Comparison of ENCODE assay signal across 8 mouse cellular contexts in the genomic region with DNA sequence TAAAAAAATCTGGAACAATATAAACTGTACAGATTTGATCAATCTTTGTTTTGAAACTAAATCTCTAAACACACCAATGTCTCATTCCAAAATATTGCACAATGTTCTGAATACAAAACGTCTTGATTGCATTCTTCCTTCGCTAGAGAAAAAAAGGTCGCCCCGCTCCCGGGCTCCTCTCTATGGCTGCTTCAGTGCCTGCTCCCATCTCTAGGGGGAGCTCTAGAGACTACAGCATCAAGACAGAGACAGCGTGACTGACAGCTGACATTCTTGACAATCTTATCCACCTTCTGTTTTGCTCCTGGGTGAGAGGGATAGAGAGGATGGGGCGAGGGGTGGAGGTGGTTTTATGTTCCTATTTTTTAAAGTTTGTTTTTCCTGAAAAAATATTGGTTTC. TPM values are rescaled to one million over a fixed set of nuclear protein-coding genes. Genes with fewer than 3 reads are reported as not detected.
A peak's percentile ranks its signal among the peaks of the same experiment; 100 is the strongest.
DNase-seq lines count a peak whose midpoint lies in the region; ATAC-seq lines count a peak whose summit lies in the region.

No protein-coding gene starts in this region.

- no peak overlapping the region for H3K27ac ChIP-seq in forebrain, embryonic 10.5 days
- H3K27ac ChIP-seq in forebrain, embryonic 16.5 days (ENCODE audit: low read length) = no peak overlapping the region
- no peak overlapping the region for H3K27ac ChIP-seq in midbrain, embryonic 14.5 days (replicated peaks; ENCODE audit: low read depth, low read length)
- no peak overlapping the region for H3K27ac ChIP-seq in midbrain, embryonic 13.5 days

- no peak for ATAC-seq in forebrain, embryonic 16.5 days
- ATAC-seq in midbrain, embryonic 14.5 days (ENCODE audit: low FRiP score, low TSS enrichment) = no peak
- ATAC-seq in midbrain, embryonic 13.5 days = no peak
- peak; percentile 87 for ATAC-seq in megakaryocyte progenitor cell, adult 5-6 weeks (replicated peaks; ENCODE audit: poor library complexity)

- peak; percentile 34 for DNase-seq in forebrain, embryonic 10.5 days (ENCODE audit: extremely low spot score, low spot score)
- peak; percentile 71 for DNase-seq in midbrain, embryonic 14.5 days
- peak; percentile 77 for DNase-seq in cerebellum, adult 9-10 months
- DNase-seq in kidney, postnatal 14 days = peak; percentile 70
- DNase-seq in thymus, postnatal 4 days = peak; percentile 79

- no peak overlapping the region for H3K4me3 ChIP-seq in forebrain, embryonic 10.5 days
- H3K4me3 ChIP-seq in forebrain, embryonic 16.5 days (replicated peaks; ENCODE audit: low read length) = no peak overlapping the region
- no peak overlapping the region for H3K4me3 ChIP-seq in midbrain, embryonic 14.5 days (replicated peaks; ENCODE audit: low read depth, low read length)
- no peak overlapping the region for H3K4me3 ChIP-seq in midbrain, embryonic 13.5 days (replicated peaks)

- no peaks in the 10 kb centered on the region for H3K9me3 ChIP-seq in forebrain, embryonic 10.5 days
- no peaks in the 10 kb centered on the region for H3K9me3 ChIP-seq in forebrain, embryonic 16.5 days (ENCODE audit: control insufficient read depth, low read length)
- no peaks in the 10 kb centered on the region for H3K9me3 ChIP-seq in midbrain, embryonic 14.5 days (ENCODE audit: control insufficient read depth, low read length)
- no peaks in the 10 kb centered on the region for H3K9me3 ChIP-seq in midbrain, embryonic 13.5 days

- H3K27me3 ChIP-seq in forebrain, embryonic 10.5 days (ENCODE audit: poor library complexity, severe bottlenecking) = no peaks in the 10 kb centered on the region
- H3K27me3 ChIP-seq in forebrain, embryonic 16.5 days (replicated peaks; ENCODE audit: control insufficient read depth, insufficient read depth, low read length) = no peaks in the 10 kb centered on the region
- H3K27me3 ChIP-seq in midbrain, embryonic 14.5 days (ENCODE audit: control insufficient read depth, insufficient read depth, low read length) = no peaks in the 10 kb centered on the region
- H3K27me3 ChIP-seq in midbrain, embryonic 13.5 days = no peaks in the 10 kb centered on the region

- H3K4me1 ChIP-seq in forebrain, embryonic 10.5 days = peaks cover 11% of the 10 kb centered on the region
- peaks cover 3% of the 10 kb centered on the region; the same call in 1 of the 2 replicates for H3K4me1 ChIP-seq in forebrain, embryonic 16.5 days (replicated peaks; ENCODE audit: control insufficient read depth, insufficient read depth, low read length)
- H3K4me1 ChIP-seq in midbrain, embryonic 14.5 days (ENCODE audit: control insufficient read depth, insufficient read depth, low read length) = no peaks in the 10 kb centered on the region
- no peaks in the 10 kb centered on the region for H3K4me1 ChIP-seq in midbrain, embryonic 13.5 days (replicated peaks)

- H3K9ac ChIP-seq in forebrain, embryonic 16.5 days (replicated peaks; ENCODE audit: low read depth, low read length) = no peak overlapping the region
- no peak overlapping the region for H3K9ac ChIP-seq in midbrain, embryonic 14.5 days (replicated peaks; ENCODE audit: low read length)
- H3K9ac ChIP-seq in midbrain, embryonic 13.5 days (replicated peaks) = no peak overlapping the region

- no peak overlapping the region for H3K4me2 ChIP-seq in forebrain, embryonic 16.5 days (ENCODE audit: low read length)
- no peak overlapping the region for H3K4me2 ChIP-seq in midbrain, embryonic 14.5 days (ENCODE audit: low read length)
- H3K4me2 ChIP-seq in midbrain, embryonic 13.5 days (replicated peaks) = no peak overlapping the region

- WGBS in forebrain, embryonic 10.5 days = 53% methylated on average over 7 of the region's 7 CpGs
- WGBS in forebrain, embryonic 16.5 days = 31% methylated on average over 7 of the region's 7 CpGs
- WGBS in midbrain, embryonic 14.5 days = 39% methylated on average over 7 of the region's 7 CpGs
- WGBS in midbrain, embryonic 13.5 days = 41% methylated on average over 7 of the region's 7 CpGs

- H3K36me3 ChIP-seq in forebrain, embryonic 10.5 days (replicated peaks) = peaks cover 65% of the 10 kb centered on the region
- H3K36me3 ChIP-seq in forebrain, embryonic 16.5 days (ENCODE audit: control insufficient read depth, insufficient read depth) = peaks cover 18% of the 10 kb centered on the region
- peaks cover 42% of the 10 kb centered on the region for H3K36me3 ChIP-seq in midbrain, embryonic 14.5 days (ENCODE audit: control insufficient read depth, insufficient read depth, low read length)
- peaks cover 44% of the 10 kb centered on the region for H3K36me3 ChIP-seq in midbrain, embryonic 13.5 days

RNA-seq across cellular contexts. Expression of a gene that starts 10.3 kb away (rescaled TPM):
- 20.1 and 20.3 TPM in 2 replicates for polyA plus RNA-seq in forebrain, embryonic 10.5 days (2016; fragmentation: Nextera tagmentation; extraction: Ambion mirVana)
- polyA plus RNA-seq in forebrain, embryonic 16.5 days (2015; fragmentation: Nextera tagmentation; extraction: Ambion mirVana) = 19.4 and 23.8 TPM in 2 replicates
- polyA plus RNA-seq in midbrain, embryonic 14.5 days (2014; fragmentation: Nextera tagmentation; extraction: Ambion mirVana) = 11.7 and 14.4 TPM in 2 replicates
- 16.2 and 17.7 TPM in 2 replicates for polyA plus RNA-seq in midbrain, embryonic 13.5 days (2015; fragmentation: Nextera tagmentation; extraction: Ambion mirVana)
- 33.9 and 36.3 TPM in 2 replicates for total RNA-seq in megakaryocyte progenitor cell, adult 5-6 weeks (2015)
- 19.8 and 21.2 TPM in 2 replicates for total RNA-seq in megakaryocyte progenitor cell, adult 5-6 weeks (2017)

RNA-seq across cellular contexts. Expression of a gene that starts 23.4 kb away (rescaled TPM):
- 255 and 271 TPM in 2 replicates for polyA plus RNA-seq in forebrain, embryonic 10.5 days (2016; fragmentation: Nextera tagmentation; extraction: Ambion mirVana)
- 130 and 132 TPM in 2 replicates for polyA plus RNA-seq in forebrain, embryonic 16.5 days (2015; fragmentation: Nextera tagmentation; extraction: Ambion mirVana)
- 139 and 149 TPM in 2 replicates for polyA plus RNA-seq in midbrain, embryonic 14.5 days (2014; fragmentation: Nextera tagmentation; extraction: Ambion mirVana)
- polyA plus RNA-seq in midbrain, embryonic 13.5 days (2015; fragmentation: Nextera tagmentation; extraction: Ambion mirVana) = 136 and 149 TPM in 2 replicates
- total RNA-seq in megakaryocyte progenitor cell, adult 5-6 weeks (2015) = 123 and 128 TPM in 2 replicates
- 83.2 and 110 TPM in 2 replicates for total RNA-seq in megakaryocyte progenitor cell, adult 5-6 weeks (2017)

RNA-seq across cellular contexts. Expression of a gene that starts 23.8 kb away (rescaled TPM):
- 147 and 148 TPM in 2 replicates for polyA plus RNA-seq in forebrain, embryonic 10.5 days (2016; fragmentation: Nextera tagmentation; extraction: Ambion mirVana)
- 259 and 260 TPM in 2 replicates for polyA plus RNA-seq in forebrain, embryonic 16.5 days (2015; fragmentation: Nextera tagmentation; extraction: Ambion mirVana)
- 211 and 221 TPM in 2 replicates for polyA plus RNA-seq in midbrain, embryonic 14.5 days (2014; fragmentation: Nextera tagmentation; extraction: Ambion mirVana)
- 220 and 221 TPM in 2 replicates for polyA plus RNA-seq in midbrain, embryonic 13.5 days (2015; fragmentation: Nextera tagmentation; extraction: Ambion mirVana)
- total RNA-seq in megakaryocyte progenitor cell, adult 5-6 weeks (2015) = 77.3 and 90.7 TPM in 2 replicates
- 122 and 130 TPM in 2 replicates for total RNA-seq in megakaryocyte progenitor cell, adult 5-6 weeks (2017)

RNA-seq across cellular contexts. Expression of a gene that starts 46.1 kb away (rescaled TPM):
- 13.5 and 13.7 TPM in 2 replicates for polyA plus RNA-seq in forebrain, embryonic 10.5 days (2016; fragmentation: Nextera tagmentation; extraction: Ambion mirVana)
- polyA plus RNA-seq in forebrain, embryonic 16.5 days (2015; fragmentation: Nextera tagmentation; extraction: Ambion mirVana) = 32.7 and 33.3 TPM in 2 replicates
- polyA plus RNA-seq in midbrain, embryonic 14.5 days (2014; fragmentation: Nextera tagmentation; extraction: Ambion mirVana) = 12.9 and 19.6 TPM in 2 replicates
- 21.5 and 23.3 TPM in 2 replicates for polyA plus RNA-seq in midbrain, embryonic 13.5 days (2015; fragmentation: Nextera tagmentation; extraction: Ambion mirVana)
- 4.9 and 5.1 TPM in 2 replicates for total RNA-seq in megakaryocyte progenitor cell, adult 5-6 weeks (2015)
- 10.4 and 11.0 TPM in 2 replicates for total RNA-seq in megakaryocyte progenitor cell, adult 5-6 weeks (2017)
